Mouse (Mus musculus) frontal cortex, postnatal 25 days (tissue): Measurements from ENCODE around the gene Tns4.

Source experiments
- DNase-seq, 2 experiments: peaks; one replicate each; pipeline ENCODE4 v3.0.0; 2022; ENCODE audit warnings: low spot score in 2 of 2

Tns4 gene

DNA sequence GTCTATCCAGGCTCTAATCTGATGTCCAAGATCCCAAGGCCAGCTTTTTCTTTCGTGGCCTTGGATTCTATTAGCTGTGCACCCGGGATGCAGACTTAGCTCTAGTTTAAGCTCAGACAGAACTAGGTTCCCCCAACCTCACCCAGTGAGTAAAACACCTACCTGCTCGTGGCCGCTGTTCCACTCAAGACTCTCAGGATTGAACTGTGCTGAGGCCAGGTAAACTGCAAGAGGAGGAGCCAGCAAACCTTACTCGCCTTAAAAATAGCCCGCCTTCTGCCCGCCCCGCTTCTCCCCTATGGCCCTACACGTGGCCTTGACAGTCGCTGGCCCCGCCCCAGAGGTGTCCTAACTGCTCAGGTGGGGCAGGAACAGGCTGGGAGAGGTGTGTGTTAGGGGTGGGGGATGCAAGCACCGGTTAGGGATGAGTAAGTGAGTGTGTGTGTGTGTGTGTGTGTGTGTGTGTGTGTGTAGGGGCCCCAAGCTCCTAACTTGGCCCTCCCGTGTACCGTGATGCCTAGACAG lies at the start of gene Tns4:
Gene Tns4, minus strand, starts transcription at position 230 of the 525 bp plus-strand sequence.
- DNase-seq: no peak

DNA sequence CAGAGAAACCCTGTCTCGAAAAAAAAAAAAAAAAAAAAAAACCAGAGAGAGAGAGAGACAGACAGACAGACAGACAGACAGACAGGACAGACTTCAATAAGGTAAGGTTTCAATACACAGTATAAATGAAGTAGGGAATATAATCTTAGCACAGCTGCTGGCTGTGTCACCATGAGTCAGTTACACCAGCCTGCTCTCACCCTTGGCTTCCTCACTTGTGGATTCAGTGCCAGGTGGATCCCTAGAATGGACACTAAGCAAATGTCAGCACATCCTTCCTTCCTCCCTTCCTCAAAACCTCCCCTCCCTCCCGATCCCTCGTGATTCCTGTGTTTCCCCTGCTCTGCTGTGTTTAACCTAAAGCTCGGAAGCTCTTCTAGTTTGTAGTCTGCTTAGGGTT lies 48.3 kb upstream of the Tns4 start:
- no peak for DNase-seq

DNA sequence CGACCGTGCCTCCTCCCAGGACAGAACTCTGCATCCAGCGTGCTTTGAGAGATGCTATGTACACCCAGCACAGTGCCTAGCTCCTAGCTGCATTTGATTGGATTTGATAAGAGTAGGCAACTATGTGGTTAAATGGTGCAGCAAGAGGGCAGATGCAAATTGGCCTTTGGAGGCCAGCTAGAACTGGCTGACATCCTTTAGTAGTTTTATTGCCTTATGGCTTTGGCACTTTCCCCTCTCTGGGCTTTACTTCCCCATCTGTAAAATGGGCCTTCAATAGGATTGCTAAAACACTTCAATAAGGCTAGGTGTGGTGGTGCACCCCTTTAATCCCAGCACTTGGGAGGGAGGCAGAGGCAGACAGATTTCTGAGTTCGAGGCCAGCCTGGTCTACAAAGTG lies 47.9 kb upstream of the Tns4 start:
- no peak for DNase-seq

DNA sequence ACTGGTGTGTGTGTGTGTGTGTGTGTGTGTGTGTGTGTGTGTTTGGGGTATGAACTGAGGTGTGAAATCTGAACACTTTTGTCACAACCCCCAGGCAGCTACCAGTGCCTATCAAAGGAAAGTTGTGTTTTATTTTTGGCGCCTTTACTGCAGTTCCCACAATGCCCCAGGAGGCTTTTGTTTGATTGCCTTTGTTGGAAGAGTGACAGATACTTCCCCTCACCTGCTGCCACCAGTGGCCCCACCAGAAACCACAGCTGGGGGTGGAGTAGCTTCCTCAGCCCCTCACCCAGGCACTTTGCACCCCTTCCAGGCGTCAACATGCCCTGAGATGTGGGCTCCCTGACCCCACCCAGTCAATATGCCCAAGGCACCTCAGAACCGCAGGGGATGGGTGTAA lies 47.3 kb upstream of the Tns4 start:
- DNase-seq: no peak

DNA sequence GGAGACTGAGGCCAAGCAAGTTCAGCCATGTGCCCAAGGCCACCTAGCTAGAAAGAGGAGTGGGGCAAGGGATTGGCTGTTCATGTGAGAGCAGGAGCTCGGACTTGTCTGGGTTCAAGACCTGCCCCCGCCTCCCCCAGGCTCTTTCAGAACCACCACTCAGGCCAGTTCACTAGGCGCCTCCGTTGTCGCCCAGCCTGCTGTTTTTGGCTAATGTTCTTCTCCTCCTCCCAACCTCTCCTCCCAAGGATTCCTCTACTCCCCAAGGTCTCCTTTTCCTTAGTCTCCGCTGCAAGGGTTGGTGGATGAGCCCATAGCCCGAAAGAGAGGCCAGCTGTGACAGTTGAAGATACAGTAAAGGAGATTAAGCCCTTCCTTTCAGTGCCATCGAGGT lies 45.9 kb upstream of the Tns4 start:
- no peak for DNase-seq

- DNase-seq: no peak
These were observed 45.4 kb upstream of the Tns4 start for GRCm38 (mm10) chr11:99134266-99135046.

GRCm38 (mm10) chr11:99133285-99133897 lies 44.3 kb upstream of the Tns4 start:
- DNase-seq: no peak

DNA sequence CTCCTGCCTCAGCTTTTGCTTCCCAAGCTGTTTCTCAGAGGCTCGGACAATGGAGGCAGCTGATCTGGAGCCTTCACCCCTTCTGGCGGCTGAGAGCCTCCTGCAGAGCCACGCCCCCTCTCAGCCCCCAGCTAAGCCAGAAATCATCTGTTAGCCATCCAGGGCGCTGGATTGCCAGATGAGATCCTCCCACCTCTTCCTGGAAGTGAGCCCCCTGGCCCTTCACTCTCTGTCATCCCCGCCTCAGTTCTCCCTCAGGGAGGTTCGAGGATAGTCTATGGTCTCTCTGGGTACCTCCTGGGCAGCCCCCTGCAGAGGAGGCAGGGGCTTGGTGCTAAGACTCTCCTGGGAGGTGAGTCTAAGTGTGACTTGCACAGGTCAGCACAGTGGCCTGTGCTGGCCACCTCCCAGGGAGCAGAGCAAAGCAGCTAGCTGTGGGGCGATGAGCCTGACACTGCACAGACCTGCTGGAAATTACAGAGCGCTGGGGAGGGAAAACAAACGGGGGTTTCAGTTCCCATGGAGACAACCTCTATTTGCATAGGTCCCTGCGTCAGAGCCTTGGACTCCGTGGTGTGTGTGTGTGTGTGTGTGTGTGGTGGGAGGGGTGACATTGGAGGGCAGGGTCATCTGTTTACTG lies 43.1 kb upstream of the Tns4 start:
- DNase-seq: no peak

DNA sequence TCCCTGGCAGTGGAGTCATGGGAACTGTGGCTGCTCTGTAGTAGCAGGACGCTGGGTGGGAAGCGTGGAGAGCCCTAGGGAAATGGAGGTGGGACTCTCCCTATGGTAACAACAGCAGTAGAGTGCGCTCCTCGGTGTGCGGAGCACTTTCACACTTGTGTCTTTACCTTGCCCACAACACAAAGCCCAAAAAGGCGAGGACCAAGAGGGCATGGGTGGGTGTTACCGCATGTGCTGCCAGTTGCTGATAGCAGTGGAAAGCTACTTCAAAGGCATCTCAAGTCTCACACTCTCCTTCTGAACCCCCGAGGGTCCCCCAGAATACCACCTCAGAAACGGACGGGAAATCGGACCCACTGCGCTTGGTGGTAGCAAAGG lies 42.3 kb upstream of the Tns4 start:
- DNase-seq: no peak

- DNase-seq: no peak
These were observed 41.8 kb upstream of the Tns4 start for GRCm38 (mm10) chr11:99130736-99131462.

GRCm38 (mm10) chr11:99129287-99129686 lies 40.2 kb upstream of the Tns4 start:
- no peak for DNase-seq

DNA sequence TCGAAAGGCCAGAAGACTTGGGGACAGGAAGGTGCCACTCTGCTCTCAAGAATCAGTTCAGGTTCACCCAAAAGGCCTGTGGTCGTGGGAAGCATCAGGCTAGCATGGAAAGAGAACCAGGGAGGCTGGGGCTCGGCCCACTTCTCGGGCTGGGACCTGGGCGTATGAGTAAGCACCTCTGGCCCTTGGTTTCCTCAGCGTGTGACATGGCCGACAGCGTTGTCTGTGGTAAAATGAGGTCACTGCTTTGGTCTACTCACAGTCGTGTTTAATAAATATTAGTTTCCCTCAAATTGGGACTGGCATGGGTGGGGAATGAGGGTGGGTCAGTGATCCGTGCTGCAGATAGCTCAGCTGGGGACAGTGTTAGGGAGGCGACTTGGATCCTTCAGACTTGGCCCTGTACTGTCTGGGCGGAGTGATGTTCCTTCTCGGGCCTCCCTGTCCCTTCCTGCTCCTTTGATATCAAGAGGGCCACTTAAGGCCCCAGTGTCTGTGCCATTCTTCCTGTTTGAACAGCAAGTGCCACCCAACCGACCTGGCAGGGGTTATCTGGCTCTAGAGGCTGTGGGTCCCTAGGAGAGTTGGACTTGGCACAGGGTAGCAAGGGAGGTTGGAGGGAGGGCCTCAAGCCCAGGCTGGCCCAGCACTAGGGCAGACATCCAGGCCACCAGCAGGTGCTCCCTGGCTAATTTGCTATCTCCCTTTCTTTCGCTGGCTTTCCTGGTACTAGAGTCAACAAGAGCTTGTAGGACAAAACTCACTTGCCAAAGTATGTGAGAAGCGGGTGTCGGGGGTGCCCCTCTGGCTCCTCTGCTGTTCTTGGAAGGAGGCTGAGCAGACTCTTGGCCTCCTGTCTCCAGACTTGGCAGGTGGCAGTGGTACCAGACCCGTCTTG lies 38.9 kb upstream of the Tns4 start:
- DNase-seq: no peak

GRCm38 (mm10) chr11:99126482-99127253 lies 37.6 kb upstream of the Tns4 start:
- no peak for DNase-seq

- DNase-seq: no peak
These were observed 35.5 kb upstream of the Tns4 start for GRCm38 (mm10) chr11:99124635-99125029.

DNA sequence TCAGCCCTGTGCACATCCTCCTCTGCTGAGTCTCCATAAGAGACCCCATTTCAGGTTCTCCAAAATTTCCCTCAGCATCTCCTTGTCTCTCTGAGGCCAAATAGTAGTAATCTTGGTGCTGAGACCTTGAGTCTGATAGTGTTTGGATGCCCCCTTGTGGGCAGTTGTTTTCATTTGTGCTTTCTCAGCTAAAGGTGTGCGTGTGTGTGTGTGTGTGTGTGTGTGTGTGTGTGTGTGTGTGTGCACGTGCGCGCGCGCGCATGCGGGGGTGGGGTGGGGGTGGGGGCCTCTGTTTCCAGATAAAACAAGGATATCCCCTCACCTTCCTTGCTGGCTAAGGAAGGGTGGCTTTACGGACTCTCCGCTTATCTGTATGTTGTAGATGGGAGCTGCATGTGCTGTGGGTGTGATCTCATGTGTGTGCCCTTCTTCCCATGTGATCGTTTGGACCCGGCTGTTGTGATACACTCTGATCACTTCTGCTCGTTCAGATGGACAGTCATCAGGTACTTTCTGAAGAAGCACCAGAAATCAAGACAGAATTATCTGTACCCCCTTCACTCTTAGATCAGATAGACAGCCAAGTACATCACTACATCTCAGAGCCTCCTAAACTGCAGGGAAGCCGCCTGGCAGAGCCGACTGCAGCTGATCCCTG lies 35.0 kb upstream of the Tns4 start:
- DNase-seq: peak in 1 of 2 experiments; percentile 44

DNA sequence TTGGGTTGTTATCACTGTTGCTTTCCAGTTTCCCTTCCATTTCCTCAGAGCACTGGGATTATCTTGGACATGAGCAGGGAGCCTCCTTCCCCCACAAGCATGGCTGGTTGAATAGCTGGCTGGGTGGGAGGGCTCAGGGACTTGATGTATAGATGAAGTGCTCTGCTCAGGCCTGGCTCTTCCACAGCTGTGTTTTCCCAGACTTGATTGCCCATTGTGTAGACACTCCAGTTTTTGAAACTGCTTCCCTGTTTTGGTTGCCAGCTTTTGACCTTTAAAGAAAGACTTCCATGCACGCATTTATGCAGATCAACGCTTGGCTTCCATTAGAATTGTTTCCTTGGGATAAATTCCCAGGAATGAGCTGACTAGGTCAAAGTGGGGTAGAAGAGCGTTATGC lies 33.6 kb upstream of the Tns4 start:
- no peak for DNase-seq

DNA sequence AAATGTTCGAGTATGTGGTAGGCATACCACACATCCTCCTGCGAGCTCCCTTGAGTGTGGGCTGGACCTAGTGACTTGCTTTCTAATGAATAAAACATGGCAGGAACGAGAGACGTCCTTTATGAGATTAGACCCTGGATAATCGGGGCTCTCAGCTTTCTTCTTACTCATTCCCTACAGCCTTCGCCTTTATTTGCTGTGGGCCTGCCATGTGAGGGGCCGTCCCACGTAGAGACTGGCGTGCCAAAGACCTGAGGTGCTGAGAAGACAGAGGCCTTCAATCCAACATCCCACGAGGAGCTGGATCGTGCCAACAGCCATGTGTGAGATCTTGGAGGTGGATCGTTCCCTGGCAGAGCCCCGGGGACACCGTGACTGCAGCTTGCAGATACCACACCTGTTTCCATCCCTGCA lies 32.1 kb upstream of the Tns4 start:
- DNase-seq: peak in 1 of 2 experiments; percentile 31

DNA sequence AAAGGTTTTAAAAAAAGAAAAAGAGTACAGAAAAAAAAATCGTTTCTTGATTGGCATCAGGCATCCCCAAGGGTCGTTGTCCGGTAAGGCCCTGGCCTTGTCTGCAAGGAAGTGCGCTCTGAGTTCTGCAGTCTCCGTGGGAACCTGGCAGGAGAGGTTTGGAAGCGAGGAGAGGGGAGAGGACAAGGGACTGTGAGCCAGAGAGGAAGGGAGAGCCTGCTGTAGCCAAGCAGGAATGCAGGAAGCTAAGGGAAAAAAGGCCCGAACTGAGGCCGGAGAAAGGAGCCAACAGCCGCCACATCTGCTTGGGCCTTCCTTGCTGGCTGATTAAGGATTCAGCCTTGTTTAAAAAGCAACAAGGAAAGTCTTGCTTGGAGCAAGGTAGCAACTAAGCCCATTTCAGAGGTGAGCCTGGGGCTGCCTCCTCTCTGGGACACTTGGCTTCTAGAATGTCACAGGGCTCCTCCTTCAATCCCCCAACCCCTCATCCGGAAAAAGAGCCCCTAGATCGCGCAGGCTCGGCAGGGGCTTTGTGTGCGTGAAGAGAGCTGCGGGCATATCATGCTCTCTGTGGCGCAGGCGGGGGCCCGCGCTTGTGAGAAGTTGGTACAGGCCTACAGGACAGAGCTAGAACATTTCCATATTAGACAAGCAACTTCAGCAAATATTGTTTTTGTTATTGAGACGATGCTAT lies 31.6 kb upstream of the Tns4 start:
- no peak for DNase-seq

- no peak for DNase-seq
These were observed 29.9 kb upstream of the Tns4 start for GRCm38 (mm10) chr11:99118963-99119362.
